Mouse (Mus musculus): Measurements from ENCODE around the gene Gm8909. TPM values are rescaled to one million over a fixed set of nuclear protein-coding genes. Genes with fewer than 3 reads are reported as not detected.
"Not testable (repeated sequence)": the region's sequence is repeated elsewhere in the genome, so short reads cannot be mapped to it uniquely, and the experiment has no call there.

Gene Gm8909
- polyA plus RNA-seq, 1 experiment from 2014 or later: not detected

GRCm38 (mm10) chr17:36151200-36151599 lies 17.1 kb downstream of the Gm8909 start:
- H3K4me2 ChIP-seq (ENCODE audit: low read length); H3K4me3 ChIP-seq (replicated peaks; ENCODE audit: low read length); H3K4me1 ChIP-seq (replicated peaks; ENCODE audit: control insufficient read depth, insufficient read depth, low read length); ATAC-seq; H3K9ac ChIP-seq (replicated peaks; ENCODE audit: low read depth, low read length); H3K27ac ChIP-seq (ENCODE audit: low read length); H3K9me3 ChIP-seq (ENCODE audit: control insufficient read depth, low read length); H3K36me3 ChIP-seq (ENCODE audit: control insufficient read depth, insufficient read depth): not testable (repeated sequence)
- 36% methylated on average over 4 of the region's 4 CpGs for WGBS
- H3K27me3 ChIP-seq (replicated peaks; ENCODE audit: control insufficient read depth, insufficient read depth, low read length): peaks cover 26% of the 10 kb centered on the region

GRCm38 (mm10) chr17:36148468-36148867 lies 19.9 kb downstream of the Gm8909 start:
- H3K4me2 ChIP-seq (ENCODE audit: low read length); H3K4me3 ChIP-seq (replicated peaks; ENCODE audit: low read length); H3K36me3 ChIP-seq (ENCODE audit: control insufficient read depth, insufficient read depth); H3K9ac ChIP-seq (replicated peaks; ENCODE audit: low read depth, low read length); H3K4me1 ChIP-seq (replicated peaks; ENCODE audit: control insufficient read depth, insufficient read depth, low read length); H3K27ac ChIP-seq (ENCODE audit: low read length); ATAC-seq; H3K9me3 ChIP-seq (ENCODE audit: control insufficient read depth, low read length): not testable (repeated sequence)
- peaks cover 32% of the 10 kb centered on the region for H3K27me3 ChIP-seq (replicated peaks; ENCODE audit: control insufficient read depth, insufficient read depth, low read length)
- 64% methylated on average over 5 of the region's 5 CpGs for WGBS

GRCm38 (mm10) chr17:36146937-36147336 lies 21.4 kb downstream of the Gm8909 start:
- WGBS: 84% methylated on average over 1 of the region's 1 CpGs
- peaks cover 26% of the 10 kb centered on the region for H3K27me3 ChIP-seq (replicated peaks; ENCODE audit: control insufficient read depth, insufficient read depth, low read length)
- ATAC-seq: not testable (repeated sequence)

GRCm38 (mm10) chr17:36145861-36146156 lies 22.5 kb downstream of the Gm8909 start:
- WGBS: 1% methylated on average over 13 of the region's 13 CpGs
- not testable (repeated sequence) for H3K4me1 ChIP-seq (replicated peaks; ENCODE audit: control insufficient read depth, insufficient read depth, low read length); H3K27ac ChIP-seq (ENCODE audit: low read length); H3K36me3 ChIP-seq (ENCODE audit: control insufficient read depth, insufficient read depth); H3K9ac ChIP-seq (replicated peaks; ENCODE audit: low read depth, low read length); H3K9me3 ChIP-seq (ENCODE audit: control insufficient read depth, low read length); ATAC-seq
- Histone ChIP-seq H3K27me3 (replicated peaks; ENCODE audit: control insufficient read depth, insufficient read depth, low read length) (peaks cover 24% of the 10 kb centered on the region), H3K4me3 (replicated peaks; ENCODE audit: low read length) (peak overlapping the region; percentile 29), H3K4me2 (ENCODE audit: low read length) (peak overlapping the region; percentile 47)

More at GRCm38 (mm10) chr17:36146937-36147336, 21.4 kb downstream of the Gm8909 start:
- H3K4me3 ChIP-seq (replicated peaks; ENCODE audit: low read length); H3K9me3 ChIP-seq (ENCODE audit: control insufficient read depth, low read length); H3K4me1 ChIP-seq (replicated peaks; ENCODE audit: control insufficient read depth, insufficient read depth, low read length); H3K27ac ChIP-seq (ENCODE audit: low read length); H3K4me2 ChIP-seq (ENCODE audit: low read length); H3K9ac ChIP-seq (replicated peaks; ENCODE audit: low read depth, low read length); H3K36me3 ChIP-seq (ENCODE audit: control insufficient read depth, insufficient read depth): not testable (repeated sequence)

- no peak for ATAC-seq
Observed at GRCm38 (mm10) chr17:36145111-36145860, 23.1 kb downstream of the Gm8909 start.

GRCm38 (mm10) chr17:36136299-36136848 lies 32.0 kb downstream of the Gm8909 start:
- not testable (repeated sequence) for H3K4me3 ChIP-seq (replicated peaks; ENCODE audit: low read length); ATAC-seq; H3K4me2 ChIP-seq (ENCODE audit: low read length); H3K27me3 ChIP-seq (replicated peaks; ENCODE audit: control insufficient read depth, insufficient read depth, low read length); H3K9ac ChIP-seq (replicated peaks; ENCODE audit: low read depth, low read length); H3K9me3 ChIP-seq (ENCODE audit: control insufficient read depth, low read length); H3K27ac ChIP-seq (ENCODE audit: low read length); H3K4me1 ChIP-seq (replicated peaks; ENCODE audit: control insufficient read depth, insufficient read depth, low read length); H3K36me3 ChIP-seq (ENCODE audit: control insufficient read depth, insufficient read depth)
- 95% methylated on average over 1 of the region's 1 CpGs for WGBS

More at GRCm38 (mm10) chr17:36145111-36145860, 23.1 kb downstream of the Gm8909 start:
- no peak overlapping the region for H3K9ac ChIP-seq (replicated peaks; ENCODE audit: low read depth, low read length)
- H3K4me2 ChIP-seq (ENCODE audit: low read length): peak overlapping the region; percentile 47
- no peak overlapping the region for H3K27ac ChIP-seq (ENCODE audit: low read length)
- no peaks in the 10 kb centered on the region for H3K36me3 ChIP-seq (ENCODE audit: control insufficient read depth, insufficient read depth)
- H3K4me1 ChIP-seq (replicated peaks; ENCODE audit: control insufficient read depth, insufficient read depth, low read length): peaks cover 9% of the 10 kb centered on the region
- H3K9me3 ChIP-seq (ENCODE audit: control insufficient read depth, low read length): no peaks in the 10 kb centered on the region
- peak overlapping the region; percentile 29 for H3K4me3 ChIP-seq (replicated peaks; ENCODE audit: low read length)
- peaks cover 24% of the 10 kb centered on the region for H3K27me3 ChIP-seq (replicated peaks; ENCODE audit: control insufficient read depth, insufficient read depth, low read length)
- 2% methylated on average over 78 of the region's 78 CpGs for WGBS

- H3K9me3 ChIP-seq (ENCODE audit: control insufficient read depth, low read length); H3K4me2 ChIP-seq (ENCODE audit: low read length); H3K27ac ChIP-seq (ENCODE audit: low read length); H3K27me3 ChIP-seq (replicated peaks; ENCODE audit: control insufficient read depth, insufficient read depth, low read length); H3K4me1 ChIP-seq (replicated peaks; ENCODE audit: control insufficient read depth, insufficient read depth, low read length); ATAC-seq; H3K4me3 ChIP-seq (replicated peaks; ENCODE audit: low read length); H3K36me3 ChIP-seq (ENCODE audit: control insufficient read depth, insufficient read depth); H3K9ac ChIP-seq (replicated peaks; ENCODE audit: low read depth, low read length): not testable (repeated sequence)
Observed at GRCm38 (mm10) chr17:36135421-36136231, 32.7 kb downstream of the Gm8909 start.

GRCm38 (mm10) chr17:36131516-36132265 lies 36.6 kb downstream of the Gm8909 start:
- Histone ChIP-seq H3K27ac (ENCODE audit: low read length) (no peak overlapping the region), H3K4me3 (replicated peaks; ENCODE audit: low read length) (no peak overlapping the region), H3K4me2 (ENCODE audit: low read length) (no peak overlapping the region), H3K27me3 (replicated peaks; ENCODE audit: control insufficient read depth, insufficient read depth, low read length) (0 out of 2 replicates have a peak, but pooled peaks cover 3% of the 10 kb centered on the region), H3K36me3 (ENCODE audit: control insufficient read depth, insufficient read depth) (no peaks in the 10 kb centered on the region), H3K4me1 (replicated peaks; ENCODE audit: control insufficient read depth, insufficient read depth, low read length) (no peaks in the 10 kb centered on the region), H3K9ac (replicated peaks; ENCODE audit: low read depth, low read length) (no peak overlapping the region), H3K9me3 (ENCODE audit: control insufficient read depth, low read length) (no peaks in the 10 kb centered on the region)
- 75% methylated on average over 5 of the region's 5 CpGs for WGBS
- no peak for ATAC-seq
